Mouse (Mus musculus): ENCODE measurements around the gene Crtam.

DNA sequence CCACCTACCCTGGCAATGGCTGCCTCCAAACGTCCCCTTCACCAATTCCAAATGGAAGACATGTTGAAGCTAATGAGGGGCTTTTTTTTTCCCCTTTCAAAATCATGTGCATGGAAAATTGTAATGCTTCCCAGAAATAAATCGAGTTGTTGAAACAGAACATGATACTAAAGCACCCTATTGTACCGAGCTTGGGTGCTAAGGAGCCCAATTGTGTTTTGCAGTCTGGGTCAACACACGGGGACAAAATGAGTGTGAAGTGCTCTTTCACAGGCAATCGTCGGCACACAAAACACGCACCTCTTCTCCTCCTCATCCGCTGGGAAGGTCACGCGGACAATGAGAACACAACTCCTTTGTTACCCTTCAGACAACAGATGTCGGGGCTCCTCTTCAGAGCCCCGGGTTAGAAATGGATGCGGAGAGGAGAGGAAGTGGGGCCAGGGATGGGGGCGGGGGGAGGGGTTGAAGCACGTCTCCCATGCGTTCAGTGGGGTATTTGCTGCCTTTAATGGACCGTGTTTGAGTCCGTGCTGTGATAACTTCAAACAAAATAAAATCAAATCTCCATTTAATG is 55.3 kb downstream of the Crtam start:
- TF ChIP-seq CTCF (IDR thresholded peaks at IDR 0.05; ENCODE audit: control insufficient read depth, insufficient read depth, low read length) (no peak), POLR2A (IDR thresholded peaks at IDR 0.05; ENCODE audit: borderline replicate concordance, control insufficient read depth, low read depth, low read length) (no peak)

Measured in bone marrow, adult 2 months (tissue).